Mouse (Mus musculus) E14TG2a.4 (cell line): ENCODE results near the gene Mapk9.

Experiments used
- CTCF ChIP-seq: conservative IDR thresholded peaks from 2 replicates; pipeline ENCODE4 v1.5.1; 2014; ENCODE audit warnings: low read length
- NANOG ChIP-seq: IDR thresholded peaks from 2 replicates; pipeline ENCODE4 v1.6.1; 2014; ENCODE audit warnings: borderline replicate concordance, low read length, mixed read lengths

GRCm38 (mm10) chr11:49893806-49894205 lies 47.3 kb downstream of the Mapk9 start:
- TF ChIP-seq CTCF (no peak), NANOG (no peak)
